Mouse (Mus musculus) liver, embryonic 11.5 days (tissue): ENCODE measurements at regions not wholly inside any gene's neighbourhood (a gene's known extent, or its start where the extent isn't known, plus 50 kb on each side); places are given as distances from the start of the nearest gene placed in this dataset.

Experiments
- ATAC-seq: fragments of 200-750 bp; cut with Nextera tagmentation; replicated peaks from 2 replicates; pipeline ENCODE4 v1.8.0; 2017; ENCODE audit warnings: moderate number of reproducible peaks, mild to moderate bottlenecking, moderate TSS enrichment, moderate library complexity; ENCODE audit not compliant: low FRiP score
- DNase-seq: peaks from one replicate; pipeline ENCODE4 v3.0.0-alpha.2; 2017; ENCODE audit warnings: low spot score
- H3K27ac ChIP-seq: fragments of 300-500 bp; sonication (generic); 2 replicates; pipeline ENCODE4 v1.5.1; 2014; ENCODE audit warnings: mild to moderate bottlenecking, low read depth, low read length, control low read depth
- H3K27me3 ChIP-seq: fragments of 300-500 bp; sonication (generic); replicated peaks from 2 replicates; pipeline ENCODE4 v1.6.1; 2014; ENCODE audit warnings: low read length, mixed read lengths; ENCODE audit not compliant: control insufficient read depth, insufficient read depth
- H3K36me3 ChIP-seq: fragments of 300-500 bp; sonication (generic); 2 replicates; pipeline ENCODE4 v1.6.1; 2014; ENCODE audit warnings: mild to moderate bottlenecking, low read length, moderate library complexity, mixed read lengths; ENCODE audit not compliant: control insufficient read depth, insufficient read depth
- H3K4me1 ChIP-seq: fragments of 300-500 bp; sonication (generic); replicated peaks from 2 replicates; pipeline ENCODE4 v1.6.1; 2014; ENCODE audit warnings: low read length, mixed read lengths; ENCODE audit not compliant: control insufficient read depth, insufficient read depth
- H3K4me2 ChIP-seq: fragments of 300-500 bp; sonication (generic); 2 replicates; pipeline ENCODE4 v1.6.1; 2014; ENCODE audit warnings: mild to moderate bottlenecking, control low read depth, moderate library complexity
- H3K4me3 ChIP-seq: fragments of 300-500 bp; sonication (generic); 2 replicates; pipeline ENCODE4 v1.5.1; 2014; ENCODE audit warnings: low read depth, low read length, control low read depth
- H3K9ac ChIP-seq: fragments of 300-500 bp; sonication (generic); 2 replicates; pipeline ENCODE4 v1.6.1; 2014; ENCODE audit warnings: low read depth, low read length, control low read depth
- H3K9me3 ChIP-seq: fragments of 300-500 bp; sonication (generic); 2 replicates; pipeline ENCODE4 v1.6.1; 2016; ENCODE audit warnings: low read length, inconsistent platforms, mixed read lengths; ENCODE audit not compliant: control insufficient read depth
- WGBS: fragments of 180-500 bp; shearing (Covaris S2); extraction: QIAGEN DNeasy Blood & Tissue Kit; methylation state at CpG from one replicate; pipeline ENCODE4 v1.1.7; 2014; 5-methylcytosine and 5-hydroxymethylcytosine counted together

DNA sequence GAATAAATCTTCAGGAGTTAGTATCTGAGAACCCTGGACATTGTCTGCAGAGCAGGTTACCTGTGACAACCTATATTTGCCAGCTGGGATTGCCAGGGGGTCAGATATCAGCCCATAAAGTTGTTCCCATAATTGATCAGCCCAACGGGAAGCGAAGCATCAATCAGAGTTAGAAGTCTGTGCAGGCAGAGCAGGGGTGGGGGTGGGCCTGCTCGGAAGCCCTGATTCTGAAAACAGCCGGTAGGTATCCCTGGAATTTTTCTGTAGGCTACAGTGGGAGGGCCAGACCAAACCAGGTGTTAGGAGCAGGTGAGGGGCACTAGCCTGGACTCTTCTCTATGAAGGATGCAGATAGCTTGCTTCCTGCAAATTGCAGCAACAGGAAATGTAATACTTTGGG lies 427.2 kb downstream of the Wdr11 start:
- no peak for ATAC-seq
- DNase-seq, result no peak
- 40% methylated on average over 4 of the region's 4 CpGs for WGBS
- Histone ChIP-seq H3K27ac (no peak overlapping the region), H3K9me3 (no peaks in the 10 kb centered on the region), H3K27me3 (no peaks in the 10 kb centered on the region), H3K36me3 (no peaks in the 10 kb centered on the region), H3K4me2 (no peak overlapping the region), H3K4me1 (no peaks in the 10 kb centered on the region; the same call in 1 of the 2 replicates), H3K9ac (no peak overlapping the region), H3K4me3 (no peak overlapping the region)

DNA sequence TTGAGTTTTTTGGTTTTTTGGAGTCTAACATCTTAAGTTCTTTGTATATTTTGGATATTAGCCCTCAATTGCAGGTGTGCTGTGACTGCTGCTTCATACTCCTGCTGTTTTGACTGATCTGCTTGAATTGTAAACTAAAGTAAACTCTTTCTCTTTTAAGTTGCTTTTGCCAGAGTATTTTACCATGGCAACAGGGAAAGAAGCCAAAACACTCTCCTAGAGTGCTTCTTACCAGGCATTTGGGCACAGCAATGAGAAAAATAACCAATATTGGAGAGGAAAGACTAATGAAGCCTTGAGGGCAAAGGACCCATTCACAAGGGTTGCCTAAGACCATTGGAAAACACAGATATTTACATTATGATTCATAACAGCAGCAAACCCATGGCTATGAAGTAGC lies 437.3 kb downstream of the Wdr11 start:
- no peak for DNase-seq
- Histone ChIP-seq H3K4me2 (no peak overlapping the region), H3K4me3 (no peak overlapping the region), H3K9ac (no peak overlapping the region), H3K9me3 (no peaks in the 10 kb centered on the region), H3K4me1 (no peaks in the 10 kb centered on the region), H3K27ac (no peak overlapping the region), H3K36me3 (no peaks in the 10 kb centered on the region), H3K27me3 (no peaks in the 10 kb centered on the region)
- no peak for ATAC-seq

DNA sequence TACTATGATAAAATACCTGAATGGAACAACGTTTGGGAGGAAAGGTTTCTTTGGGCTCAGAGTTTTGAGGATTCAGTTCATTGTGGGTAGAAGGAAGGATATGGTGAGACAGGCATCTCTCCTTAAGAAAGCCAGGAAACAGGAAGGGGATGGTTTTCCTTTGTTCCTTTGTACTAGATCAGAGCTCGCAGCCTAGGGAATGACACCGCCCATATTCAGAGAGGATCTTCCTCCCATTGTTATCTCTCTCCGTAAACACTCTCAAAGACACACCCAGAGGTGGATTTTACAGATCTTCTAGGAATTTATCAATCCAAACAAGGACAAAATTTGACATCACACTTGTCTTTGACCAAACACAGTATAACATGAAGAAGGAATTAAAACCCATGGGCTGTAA lies 439.0 kb downstream of the Wdr11 start:
- H3K4me2 ChIP-seq, result no peak overlapping the region
- DNase-seq, result no peak
- no peaks in the 10 kb centered on the region for H3K4me1 ChIP-seq
- 66% methylated on average over 4 of the region's 4 CpGs for WGBS
- no peak overlapping the region for H3K9ac ChIP-seq
- ATAC-seq, result no peak
- H3K4me3 ChIP-seq, result no peak overlapping the region
- H3K27me3 ChIP-seq, result no peaks in the 10 kb centered on the region
- H3K27ac ChIP-seq, result no peak overlapping the region
- H3K36me3 ChIP-seq, result no peaks in the 10 kb centered on the region
- H3K9me3 ChIP-seq, result no peaks in the 10 kb centered on the region

DNA sequence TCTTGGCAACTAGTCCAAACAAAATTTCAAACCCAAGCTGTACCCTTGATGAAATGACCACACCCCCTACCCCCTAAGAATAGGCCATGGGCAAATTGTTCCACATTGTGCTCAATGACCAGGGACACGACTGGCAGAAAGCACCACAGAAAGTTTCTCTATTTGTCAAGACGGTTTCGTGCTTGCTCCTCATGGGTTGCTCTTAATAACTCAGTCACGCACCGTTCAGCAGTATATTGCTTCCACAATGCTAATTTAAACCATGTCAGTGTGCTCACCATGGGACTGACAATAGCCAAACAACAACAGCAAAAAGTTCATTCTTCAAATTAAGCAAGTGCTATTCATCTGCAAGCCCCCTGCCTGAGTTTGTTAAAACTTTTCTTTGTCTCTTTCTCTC lies 444.6 kb downstream of the Wdr11 start:
- no peaks in the 10 kb centered on the region for H3K9me3 ChIP-seq
- ATAC-seq, result no peak

DNA sequence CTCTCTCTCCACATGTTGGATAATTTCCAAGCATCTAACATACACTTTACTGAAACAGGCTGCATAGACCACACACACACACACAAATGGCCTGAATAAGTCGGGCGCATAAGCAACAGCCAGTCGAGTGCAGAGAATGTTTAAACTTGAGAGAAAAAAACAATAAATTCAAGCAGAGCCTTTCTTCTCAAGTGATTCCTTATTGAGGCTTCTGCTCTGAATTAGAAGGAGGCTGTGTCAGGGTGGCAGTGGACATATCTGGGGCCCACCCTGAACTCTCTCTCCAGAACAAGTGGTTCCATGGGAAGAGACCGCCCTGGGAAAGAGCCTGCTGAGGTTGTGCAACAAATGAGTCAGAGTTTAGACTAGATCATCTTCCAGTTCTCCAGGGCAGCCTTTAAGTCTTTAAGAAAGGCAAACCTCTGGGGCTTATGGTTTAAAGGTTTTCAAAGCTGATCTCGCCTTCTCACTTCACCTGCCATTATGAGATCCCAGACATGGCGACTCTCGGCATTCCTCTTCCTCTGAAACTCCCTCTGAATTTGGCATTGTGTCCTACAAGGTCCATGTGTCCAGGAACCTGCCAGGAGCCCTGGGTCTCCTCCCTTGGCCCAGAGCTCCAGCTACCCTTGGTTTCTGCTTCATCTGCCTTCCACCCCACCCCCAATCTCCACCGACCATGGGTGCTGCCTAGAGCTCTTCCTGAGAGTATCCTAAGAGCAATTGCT lies 445.3 kb downstream of the Wdr11 start:
- Histone ChIP-seq H3K27ac (no peak overlapping the region), H3K27me3 (no peaks in the 10 kb centered on the region), H3K4me2 (no peak overlapping the region), H3K9me3 (no peaks in the 10 kb centered on the region), H3K4me3 (no peak overlapping the region), H3K9ac (no peak overlapping the region), H3K36me3 (no peaks in the 10 kb centered on the region), H3K4me1 (no peaks in the 10 kb centered on the region)
- DNase-seq, result no peak
- 77% methylated on average over 8 of the region's 8 CpGs for WGBS
- no peak for ATAC-seq

More for the DNA sequence above, 444.6 kb downstream of the Wdr11 start:
- no peak overlapping the region for H3K4me3 ChIP-seq
- H3K9ac ChIP-seq, result no peak overlapping the region
- H3K4me2 ChIP-seq, result no peak overlapping the region
- WGBS, result 81% methylated on average over 5 of the region's 5 CpGs
- DNase-seq, result no peak
- no peaks in the 10 kb centered on the region for H3K27me3 ChIP-seq
- no peaks in the 10 kb centered on the region for H3K36me3 ChIP-seq
- no peaks in the 10 kb centered on the region for H3K4me1 ChIP-seq
- H3K27ac ChIP-seq, result no peak overlapping the region

DNA sequence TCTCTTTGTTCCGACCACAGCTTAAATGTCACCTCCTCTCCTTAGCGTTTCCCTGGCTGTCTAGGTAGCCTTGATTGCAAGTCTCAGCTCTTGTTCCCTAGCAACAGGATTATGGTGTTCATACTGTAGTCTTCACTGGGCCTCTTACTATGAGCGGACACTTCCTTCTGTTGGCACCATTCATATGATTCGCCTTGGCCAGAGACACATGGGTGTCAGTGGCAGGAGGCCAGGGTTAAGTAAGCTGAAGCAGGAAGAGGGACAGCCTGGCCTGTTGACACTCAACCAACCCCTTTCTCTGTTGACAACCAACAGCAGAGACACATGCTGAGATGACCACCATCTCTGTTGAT lies 445.9 kb downstream of the Wdr11 start:
- DNase-seq (no peak), ATAC-seq (no peak)
- Histone ChIP-seq H3K4me1 (no peaks in the 10 kb centered on the region), H3K9me3 (no peaks in the 10 kb centered on the region), H3K4me2 (no peak overlapping the region), H3K27me3 (no peaks in the 10 kb centered on the region), H3K9ac (no peak overlapping the region), H3K27ac (no peak overlapping the region), H3K4me3 (no peak overlapping the region), H3K36me3 (no peaks in the 10 kb centered on the region)
- WGBS, result 68% methylated on average over 4 of the region's 4 CpGs

DNA sequence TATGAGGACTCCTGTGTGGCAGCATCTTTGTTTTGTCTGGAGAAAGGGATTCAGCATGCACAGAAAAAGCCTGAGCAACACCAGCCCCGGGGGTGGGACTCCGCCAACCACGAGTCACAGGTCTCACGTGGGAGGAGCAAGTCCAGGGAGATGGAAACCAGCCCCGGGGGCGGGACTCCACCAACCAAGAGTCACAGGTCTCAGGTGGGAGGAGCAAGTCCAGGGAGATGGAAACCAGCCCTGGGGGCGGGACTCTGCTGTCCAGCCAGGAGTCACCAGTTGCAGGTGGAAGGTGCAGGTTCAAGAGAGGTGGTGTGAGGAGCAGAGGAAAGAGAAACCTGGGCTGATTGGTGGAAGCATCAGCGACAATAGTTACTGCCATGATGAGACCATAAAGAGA lies 448.9 kb downstream of the Wdr11 start:
- 71% methylated on average over 8 of the region's 8 CpGs for WGBS
- Histone ChIP-seq H3K9me3 (no peaks in the 10 kb centered on the region), H3K27ac (no peak overlapping the region), H3K4me2 (no peak overlapping the region), H3K4me1 (no peaks in the 10 kb centered on the region; the same call in 1 of the 2 replicates), H3K9ac (no peak overlapping the region), H3K27me3 (no peaks in the 10 kb centered on the region), H3K36me3 (no peaks in the 10 kb centered on the region), H3K4me3 (no peak overlapping the region)
- ATAC-seq, result no peak
- DNase-seq, result no peak

DNA sequence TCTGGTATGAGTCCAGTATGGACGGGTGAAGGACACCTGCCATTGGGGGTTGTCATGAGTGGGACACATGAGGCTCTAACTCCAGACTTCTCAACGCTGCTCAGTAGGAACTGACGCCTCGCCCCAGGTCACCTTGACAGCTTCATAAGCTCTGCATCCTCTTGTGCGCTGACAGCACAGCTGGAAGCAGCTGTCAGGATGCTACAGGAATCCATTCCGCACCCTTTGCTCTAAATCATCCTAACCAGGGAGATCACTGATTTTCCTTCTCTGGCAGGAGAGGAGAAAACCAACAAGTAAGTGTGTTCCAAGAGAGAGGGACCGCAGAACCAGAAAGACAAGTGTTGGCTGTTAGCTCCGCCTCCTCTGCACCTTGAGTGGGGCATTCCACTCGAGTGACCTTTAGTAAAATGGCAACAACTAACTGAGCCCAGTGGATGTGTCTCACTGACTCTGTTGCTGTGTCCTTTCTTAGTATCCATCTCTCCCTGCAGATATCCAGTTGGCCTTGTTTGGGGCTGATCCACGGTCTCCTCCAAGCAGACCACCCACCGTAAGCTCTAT lies 449.8 kb downstream of the Wdr11 start:
- H3K9me3 ChIP-seq, result no peaks in the 10 kb centered on the region
- H3K4me3 ChIP-seq, result no peak overlapping the region
- H3K9ac ChIP-seq, result no peak overlapping the region
- H3K27ac ChIP-seq, result no peak overlapping the region
- H3K27me3 ChIP-seq, result no peaks in the 10 kb centered on the region
- WGBS, result 77% methylated on average over 11 of the region's 11 CpGs
- no peaks in the 10 kb centered on the region for H3K36me3 ChIP-seq
- no peak overlapping the region for H3K4me2 ChIP-seq
- no peak for DNase-seq
- H3K4me1 ChIP-seq, result no peaks in the 10 kb centered on the region; the same call in 1 of the 2 replicates
- ATAC-seq, result no peak

DNA sequence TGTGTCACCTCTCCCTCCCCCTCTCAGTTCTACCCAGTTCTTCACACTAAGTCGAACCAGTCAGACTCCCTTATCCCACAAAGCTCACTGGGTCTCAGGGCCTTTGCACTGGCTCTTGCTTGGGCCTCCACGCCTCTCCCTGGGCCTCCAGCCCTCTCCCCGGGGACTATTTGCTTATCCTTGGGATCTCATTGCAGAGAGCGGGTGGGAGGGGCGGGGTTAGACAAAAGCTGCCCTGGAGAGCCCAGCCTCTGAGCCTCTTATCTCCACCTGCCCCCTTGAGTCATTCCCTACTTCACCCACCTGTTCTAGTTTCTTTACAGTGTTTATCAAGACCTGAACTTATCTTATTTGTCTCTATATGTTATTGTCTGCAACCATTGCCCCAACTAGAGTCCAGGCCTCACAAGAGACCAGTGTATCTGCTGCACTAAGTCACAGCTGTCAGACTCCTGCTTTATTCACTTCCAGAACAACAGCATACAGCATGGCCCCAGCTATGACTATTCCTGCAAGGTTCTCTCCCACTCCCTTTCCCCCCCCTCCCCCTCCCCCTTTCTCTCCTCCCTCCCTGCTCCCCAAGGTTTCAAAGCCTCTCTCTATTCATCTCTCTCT lies 450.7 kb downstream of the Wdr11 start:
- no peaks in the 10 kb centered on the region for H3K27me3 ChIP-seq
- 44% methylated on average over 5 of the region's 5 CpGs for WGBS
- no peak overlapping the region for H3K4me3 ChIP-seq
- H3K36me3 ChIP-seq, result no peaks in the 10 kb centered on the region
- H3K4me1 ChIP-seq, result no peaks in the 10 kb centered on the region; the same call in 1 of the 2 replicates
- H3K9ac ChIP-seq, result no peak overlapping the region
- ATAC-seq, result no peak
- no peak overlapping the region for H3K27ac ChIP-seq
- no peak for DNase-seq
- no peaks in the 10 kb centered on the region for H3K9me3 ChIP-seq
- no peak overlapping the region for H3K4me2 ChIP-seq
